Mouse (Mus musculus) layer of hippocampus, adult 8-10 months (tissue): ENCODE measurements at regions not wholly inside any gene's neighbourhood (a gene's known extent, or its start where the extent isn't known, plus 50 kb on each side); places are given as distances from the start of the nearest gene placed in this dataset.
A peak's percentile ranks its signal among the peaks of the same experiment; 100 is the strongest.
"Not testable (repeated sequence)": the region's sequence is repeated elsewhere in the genome, so short reads cannot be mapped to it uniquely, and the experiment has no call there.

Source experiments
- DNase-seq, 2 experiments: peaks; one replicate each; pipeline ENCODE4 v3.0.0; 2022; ENCODE audit warnings: low spot score in 2 of 2

- no peak for DNase-seq
These were observed 203.4 kb upstream of the Tbl1x start for GRCm38 (mm10) chrX:77307374-77307773.

- DNase-seq = peak; percentile 16 to 24
These were observed 196.4 kb upstream of the Tbl1x start for GRCm38 (mm10) chrX:77314384-77314783.

GRCm38 (mm10) chrX:77323644-77324043, 187.2 kb upstream of the Tbl1x start:
- DNase-seq = peak; percentile 4 to 20

- no peak for DNase-seq
These were observed 157.6 kb upstream of the Tbl1x start for GRCm38 (mm10) chrX:77353181-77353580.

GRCm38 (mm10) chrX:77360551-77360950, 150.3 kb upstream of the Tbl1x start:
- peak in 1 of 2 experiments; percentile 1 for DNase-seq

GRCm38 (mm10) chrX:77361106-77361505, 149.7 kb upstream of the Tbl1x start:
- peak in 1 of 2 experiments; percentile 1 for DNase-seq

- no peak for DNase-seq
These were observed 147.2 kb upstream of the Tbl1x start for GRCm38 (mm10) chrX:77363657-77364056.

- DNase-seq = no peak
These were observed 143.5 kb upstream of the Tbl1x start for GRCm38 (mm10) chrX:77367351-77367750.

GRCm38 (mm10) chrX:77387271-77387670, 123.5 kb upstream of the Tbl1x start:
- no peak for DNase-seq

GRCm38 (mm10) chrX:77391760-77392446, 118.9 kb upstream of the Tbl1x start:
- DNase-seq = no peak

- DNase-seq = no peak
These were observed 103.9 kb upstream of the Tbl1x start for GRCm38 (mm10) chrX:77406896-77407295.

GRCm38 (mm10) chrX:77407925-77408324, 102.9 kb upstream of the Tbl1x start:
- DNase-seq = no peak

GRCm38 (mm10) chrX:77409370-77409769, 101.4 kb upstream of the Tbl1x start:
- peak; percentile 13 to 19 for DNase-seq

- DNase-seq = no peak
These were observed 100.0 kb upstream of the Tbl1x start for GRCm38 (mm10) chrX:77410812-77411211.

GRCm38 (mm10) chrX:77414156-77414555, 96.7 kb upstream of the Tbl1x start:
- no peak for DNase-seq

- DNase-seq = no peak
These were observed 93.0 kb upstream of the Tbl1x start for GRCm38 (mm10) chrX:77417766-77418165.

GRCm38 (mm10) chrX:77422206-77422605, 88.6 kb upstream of the Tbl1x start:
- DNase-seq = no peak

- no peak for DNase-seq
These were observed 85.8 kb upstream of the Tbl1x start for GRCm38 (mm10) chrX:77424792-77425727.

GRCm38 (mm10) chrX:77425728-77426102, 85.1 kb upstream of the Tbl1x start:
- not testable (repeated sequence) for DNase-seq

GRCm38 (mm10) chrX:77426836-77427235, 84.0 kb upstream of the Tbl1x start:
- DNase-seq = not testable (repeated sequence)

- DNase-seq = no peak
These were observed 78.7 kb upstream of the Tbl1x start for GRCm38 (mm10) chrX:77432001-77432565.
